Mouse (Mus musculus) hindbrain, embryonic 10.5 days (tissue): ENCODE measurements at regions not wholly inside any gene's neighbourhood (a gene's known extent, or its start where the extent isn't known, plus 50 kb on each side); places are given as distances from the start of the nearest gene placed in this dataset.
"Not testable (repeated sequence)": the region's sequence is repeated elsewhere in the genome, so short reads cannot be mapped to it uniquely, and the experiment has no call there.

Source experiments
- DNase-seq: peaks from one replicate; pipeline ENCODE4 v3.0.0-alpha.2; 2017; ENCODE audit warnings: low spot score
- H3K27ac ChIP-seq: fragments of 300-500 bp; sonication (generic); 2 replicates; pipeline ENCODE4 v1.5.1; 2016; ENCODE audit warnings: mild to moderate bottlenecking, moderate library complexity
- H3K27me3 ChIP-seq: fragments of 300-500 bp; sonication (generic); 2 replicates; pipeline ENCODE4 v1.6.1; 2016; ENCODE audit warnings: mild to moderate bottlenecking; ENCODE audit not compliant: poor library complexity, insufficient read depth, severe bottlenecking
- H3K36me3 ChIP-seq: fragments of 300-500 bp; sonication (generic); 2 replicates; pipeline ENCODE4 v1.6.1; 2016; ENCODE audit warnings: mild to moderate bottlenecking, moderate library complexity
- H3K4me1 ChIP-seq: fragments of 300-500 bp; sonication (generic); replicated peaks from 2 replicates; pipeline ENCODE4 v1.6.1; 2016; ENCODE audit warnings: mild to moderate bottlenecking
- H3K4me3 ChIP-seq: fragments of 300-500 bp; sonication (generic); 2 replicates; pipeline ENCODE4 v1.5.1; 2016; ENCODE audit warnings: mild to moderate bottlenecking, moderate library complexity
- H3K9me3 ChIP-seq: fragments of 300-500 bp; sonication (generic); 2 replicates; pipeline ENCODE4 v1.6.1; 2016; ENCODE audit warnings: mild to moderate bottlenecking, moderate library complexity
- WGBS: fragments of 180-500 bp; shearing (Covaris S2); methylation state at CpG from one replicate; pipeline ENCODE4 v1.1.7; 2016; 5-methylcytosine and 5-hydroxymethylcytosine counted together

DNA sequence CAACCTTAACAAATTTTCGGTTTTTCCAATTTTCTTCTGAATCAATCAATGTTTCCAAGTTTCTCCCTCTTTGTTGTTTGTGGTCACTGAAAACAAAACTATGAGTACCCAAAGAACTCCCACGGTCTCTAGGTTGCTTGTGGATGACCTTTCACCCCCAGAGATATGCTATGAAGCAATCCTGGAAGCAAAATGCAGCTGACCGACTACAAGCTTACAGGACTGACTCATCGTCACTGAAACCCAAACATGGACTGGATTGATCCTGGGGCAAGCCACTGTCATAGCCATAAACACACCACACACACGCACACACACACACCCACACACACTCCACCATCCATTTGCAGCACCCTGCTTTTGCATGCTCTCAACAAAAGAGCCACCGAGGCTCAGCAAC lies 134.7 kb upstream of the Fam3c start:
- H3K9me3 ChIP-seq = no peaks in the 10 kb centered on the region
- no peak for DNase-seq
- H3K36me3 ChIP-seq = no peaks in the 10 kb centered on the region
- no peak overlapping the region for H3K27ac ChIP-seq
- 87% methylated on average over 6 of the region's 6 CpGs for WGBS
- no peaks in the 10 kb centered on the region for H3K4me1 ChIP-seq
- H3K27me3 ChIP-seq = no peaks in the 10 kb centered on the region
- no peak overlapping the region for H3K4me3 ChIP-seq

GRCm38 (mm10) chr6:22487467-22487866 lies 131.4 kb upstream of the Fam3c start:
- no peaks in the 10 kb centered on the region for H3K9me3 ChIP-seq
- 82% methylated on average over 3 of the region's 3 CpGs for WGBS

GRCm38 (mm10) chr6:22485828-22486518 lies 129.9 kb upstream of the Fam3c start:
- H3K27me3 ChIP-seq = no peaks in the 10 kb centered on the region
- no peaks in the 10 kb centered on the region for H3K4me1 ChIP-seq
- H3K4me3 ChIP-seq = no peak overlapping the region
- DNase-seq = no peak
- no peaks in the 10 kb centered on the region; the same call in 1 of the 2 replicates for H3K9me3 ChIP-seq
- 87% methylated on average over 11 of the region's 11 CpGs for WGBS
- H3K27ac ChIP-seq = no peak overlapping the region
- H3K36me3 ChIP-seq = no peaks in the 10 kb centered on the region

More at GRCm38 (mm10) chr6:22487467-22487866, 131.4 kb upstream of the Fam3c start:
- no peak overlapping the region for H3K27ac ChIP-seq
- H3K4me1 ChIP-seq = no peaks in the 10 kb centered on the region
- no peak for DNase-seq
- no peaks in the 10 kb centered on the region for H3K27me3 ChIP-seq
- H3K36me3 ChIP-seq = no peaks in the 10 kb centered on the region
- no peak overlapping the region for H3K4me3 ChIP-seq

GRCm38 (mm10) chr6:22482257-22482656 lies 126.2 kb upstream of the Fam3c start:
- WGBS = 84% methylated on average over 4 of the region's 4 CpGs

GRCm38 (mm10) chr6:22474604-22475003 lies 118.6 kb upstream of the Fam3c start:
- H3K4me1 ChIP-seq = no peaks in the 10 kb centered on the region
- H3K27me3 ChIP-seq = no peaks in the 10 kb centered on the region
- 82% methylated on average over 4 of the region's 4 CpGs for WGBS
- H3K27ac ChIP-seq = no peak overlapping the region
- no peak for DNase-seq
- no peaks in the 10 kb centered on the region for H3K9me3 ChIP-seq
- no peak overlapping the region for H3K4me3 ChIP-seq
- H3K36me3 ChIP-seq = no peaks in the 10 kb centered on the region

More at GRCm38 (mm10) chr6:22482257-22482656, 126.2 kb upstream of the Fam3c start:
- not testable (repeated sequence) for DNase-seq, H3K4me1 ChIP-seq, H3K36me3 ChIP-seq, H3K27ac ChIP-seq, H3K4me3 ChIP-seq, H3K9me3 ChIP-seq, H3K27me3 ChIP-seq

DNA sequence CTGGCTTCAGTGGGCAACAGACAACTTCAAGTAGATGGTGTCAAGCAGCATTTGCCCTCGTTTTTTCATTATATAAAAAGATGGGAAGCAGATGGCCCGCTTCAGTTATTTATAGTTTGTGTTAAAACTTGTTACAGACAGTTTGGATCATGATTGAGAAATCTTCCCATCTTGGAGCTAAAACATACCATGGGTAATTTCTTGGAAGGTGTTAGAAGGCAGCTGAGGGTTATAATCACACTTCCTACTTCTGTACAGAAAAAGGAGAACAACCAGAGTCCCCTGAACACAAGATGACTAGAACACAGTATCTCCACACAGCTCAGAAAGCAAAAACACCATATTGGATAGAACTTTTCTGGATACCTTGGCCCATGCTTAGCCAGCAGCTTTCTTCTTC lies 118.0 kb upstream of the Fam3c start:
- WGBS = 78% methylated on average over 2 of the region's 2 CpGs
- Histone ChIP-seq H3K9me3 (no peaks in the 10 kb centered on the region), H3K36me3 (no peaks in the 10 kb centered on the region), H3K4me1 (no peaks in the 10 kb centered on the region), H3K4me3 (no peak overlapping the region), H3K27ac (no peak overlapping the region), H3K27me3 (no peaks in the 10 kb centered on the region)
- no peak for DNase-seq

- not testable (repeated sequence) for H3K27me3 ChIP-seq, H3K4me3 ChIP-seq, H3K9me3 ChIP-seq, H3K27ac ChIP-seq, DNase-seq, H3K36me3 ChIP-seq, H3K4me1 ChIP-seq
- WGBS = 87% methylated on average over 5 of the region's 5 CpGs
These were observed 116.4 kb upstream of the Fam3c start for GRCm38 (mm10) chr6:22472400-22472799.

GRCm38 (mm10) chr6:22467334-22467993 lies 111.4 kb upstream of the Fam3c start:
- H3K4me3 ChIP-seq = no peak overlapping the region
- 87% methylated on average over 11 of the region's 11 CpGs for WGBS
- no peak for DNase-seq

GRCm38 (mm10) chr6:22465926-22466325 lies 109.9 kb upstream of the Fam3c start:
- no peaks in the 10 kb centered on the region for H3K4me1 ChIP-seq
- H3K4me3 ChIP-seq = no peak overlapping the region
- DNase-seq = no peak
- WGBS = 98% methylated on average over 1 of the region's 1 CpGs
- no peaks in the 10 kb centered on the region for H3K9me3 ChIP-seq
- H3K27ac ChIP-seq = no peak overlapping the region
- no peaks in the 10 kb centered on the region for H3K36me3 ChIP-seq
- H3K27me3 ChIP-seq = no peaks in the 10 kb centered on the region

More at GRCm38 (mm10) chr6:22467334-22467993, 111.4 kb upstream of the Fam3c start:
- Histone ChIP-seq H3K27ac (no peak overlapping the region), H3K27me3 (no peaks in the 10 kb centered on the region), H3K4me1 (no peaks in the 10 kb centered on the region), H3K9me3 (no peaks in the 10 kb centered on the region), H3K36me3 (no peaks in the 10 kb centered on the region)

DNA sequence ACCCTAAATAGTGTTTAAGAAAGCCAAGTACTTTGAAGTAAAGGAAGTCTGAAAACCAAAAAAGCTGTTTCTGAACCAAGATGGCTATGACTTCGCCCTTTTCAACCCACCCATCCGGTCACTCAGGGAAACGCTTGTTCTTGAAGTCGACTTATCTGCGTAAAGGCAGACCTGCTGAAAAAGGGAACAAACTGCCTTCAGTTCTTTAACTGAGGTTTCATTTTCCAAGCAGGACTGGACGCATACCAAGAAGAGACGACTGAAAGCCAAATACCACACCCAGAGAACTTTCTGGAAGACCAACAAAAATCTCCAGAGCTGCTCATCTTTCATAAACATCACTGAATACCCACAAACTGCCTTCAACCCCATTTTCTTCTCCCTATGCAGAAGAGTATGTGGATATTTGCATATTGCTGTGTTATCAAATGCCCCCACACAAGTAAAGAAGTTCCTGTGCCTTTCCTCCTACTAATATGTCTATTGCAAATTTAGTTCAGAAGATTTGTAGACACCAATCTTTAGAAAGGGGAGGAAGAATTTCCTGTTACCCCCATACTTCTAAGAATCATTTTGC lies 103.5 kb upstream of the Fam3c start:
- Histone ChIP-seq H3K27me3 (no peaks in the 10 kb centered on the region), H3K4me3 (no peak overlapping the region), H3K9me3 (no peaks in the 10 kb centered on the region), H3K36me3 (no peaks in the 10 kb centered on the region), H3K27ac (no peak overlapping the region), H3K4me1 (no peaks in the 10 kb centered on the region)
- WGBS = 84% methylated on average over 7 of the region's 7 CpGs
- DNase-seq = no peak

DNA sequence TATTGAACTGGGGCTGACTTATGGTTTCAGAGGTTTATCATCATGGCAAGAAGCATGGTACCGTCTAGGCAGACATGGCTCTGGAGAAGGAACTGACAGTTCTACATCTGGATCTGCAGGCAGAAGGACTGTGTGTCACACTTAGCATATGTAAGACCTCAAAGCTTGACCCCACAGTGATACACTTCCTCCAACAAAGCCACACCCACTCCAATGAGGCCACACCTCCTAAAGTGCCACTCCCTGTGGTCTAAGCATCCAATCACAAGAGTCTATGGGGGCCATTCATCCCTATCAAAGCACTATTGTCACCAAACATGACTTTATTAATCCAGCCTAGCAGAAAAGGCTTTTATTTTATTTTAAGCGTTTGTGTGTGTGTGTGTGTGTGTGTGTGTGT lies 96.2 kb upstream of the Fam3c start:
- H3K27me3 ChIP-seq = no peaks in the 10 kb centered on the region

DNA sequence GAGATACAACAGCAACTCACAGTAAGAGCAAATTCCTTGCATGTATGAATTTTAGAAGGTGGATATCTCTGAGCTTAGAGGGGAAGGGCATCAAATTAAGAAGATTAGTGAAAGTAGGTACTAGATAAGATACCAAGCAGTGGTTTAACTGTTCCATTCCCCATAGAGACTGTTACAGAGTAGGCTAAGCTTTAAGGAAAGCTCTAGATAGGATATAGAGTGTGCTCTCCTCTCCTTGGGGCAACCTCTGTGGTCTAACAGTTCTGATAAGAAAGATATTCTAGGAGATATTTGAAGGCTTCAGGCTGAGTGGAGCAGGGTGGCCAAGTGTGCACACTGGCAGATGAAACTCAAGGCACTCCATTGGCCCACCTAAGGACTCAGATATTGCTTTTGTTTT lies 94.5 kb upstream of the Fam3c start:
- no peak for DNase-seq
- Histone ChIP-seq H3K4me3 (no peak overlapping the region), H3K4me1 (no peaks in the 10 kb centered on the region), H3K27ac (no peak overlapping the region), H3K9me3 (no peaks in the 10 kb centered on the region), H3K36me3 (no peaks in the 10 kb centered on the region), H3K27me3 (no peaks in the 10 kb centered on the region)

More for the DNA sequence above, 96.2 kb upstream of the Fam3c start:
- WGBS = 85% methylated on average over 2 of the region's 2 CpGs
- Histone ChIP-seq H3K4me3 (no peak overlapping the region), H3K9me3 (no peaks in the 10 kb centered on the region), H3K36me3 (no peaks in the 10 kb centered on the region), H3K4me1 (no peaks in the 10 kb centered on the region), H3K27ac (no peak overlapping the region)
- DNase-seq = no peak

GRCm38 (mm10) chr6:22448906-22449305 lies 92.9 kb upstream of the Fam3c start:
- H3K36me3 ChIP-seq = no peaks in the 10 kb centered on the region
- 92% methylated on average over 9 of the region's 9 CpGs for WGBS
- no peaks in the 10 kb centered on the region for H3K9me3 ChIP-seq
- DNase-seq = no peak
- no peaks in the 10 kb centered on the region for H3K4me1 ChIP-seq
- H3K4me3 ChIP-seq = no peak overlapping the region
- no peaks in the 10 kb centered on the region for H3K27me3 ChIP-seq
- H3K27ac ChIP-seq = no peak overlapping the region
